Mouse (Mus musculus): Measurements from ENCODE around the gene Mthfd1l. TPM values are rescaled to one million over a fixed set of nuclear protein-coding genes. Genes with fewer than 3 reads are reported as not detected.

Mthfd1l gene
- total and polyA plus RNA-seq, 3 experiments: 84.0 to 94.8 (median 90.3) TPM

DNA sequence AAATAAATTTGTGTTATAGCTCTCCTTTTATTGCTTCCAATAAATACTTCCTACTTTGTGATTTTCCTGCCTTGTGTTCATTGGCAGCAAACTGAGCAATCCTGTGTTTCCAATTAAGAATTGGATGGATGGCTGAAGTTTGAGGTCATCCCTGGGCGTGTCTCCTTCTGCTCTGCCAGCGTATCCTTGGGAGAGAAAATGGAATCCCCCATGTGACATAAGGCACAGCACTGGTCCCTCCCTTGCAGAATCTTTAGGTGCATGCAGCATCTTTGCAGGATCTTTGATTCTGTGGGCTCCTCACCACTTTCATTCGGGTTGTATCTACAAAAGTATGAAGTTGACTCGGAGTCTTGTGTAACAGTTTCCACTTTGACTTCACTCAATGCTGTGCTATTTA lies 53.7 kb downstream of the Mthfd1l start:
- dilution Hi-C loops (cut with MboI; ENCODE audit: extremely low pct_ligation_motif_present, extremely low pct_unique_long_range_greater_than_20kb, low sequenced_read_pairs): no loop called here
- H3K27ac ChIP-seq (ENCODE audit: insufficient read depth, low read depth): no peak overlapping the region

DNA sequence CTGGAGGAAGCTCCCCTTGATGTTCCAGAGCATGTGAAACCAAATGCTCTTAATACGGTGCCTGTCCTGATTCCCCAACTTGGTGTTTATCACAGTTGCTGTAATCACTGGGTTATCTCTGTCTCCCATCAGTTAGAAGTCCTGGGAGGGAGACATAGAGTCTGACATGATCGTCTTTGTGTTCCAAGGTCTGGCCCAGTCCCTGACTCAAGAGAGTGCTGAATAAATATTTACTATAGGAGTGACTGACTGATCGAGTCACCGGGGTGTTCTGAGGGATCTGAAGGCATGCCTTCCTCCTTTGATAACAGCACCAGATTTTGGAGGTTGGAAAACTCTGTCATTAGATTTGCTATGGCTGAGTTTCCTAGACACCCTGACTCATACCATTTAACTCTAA lies 54.5 kb downstream of the Mthfd1l start:
- Histone ChIP-seq H3K27me3 (replicated peaks) (no peaks in the 10 kb centered on the region), H3K4me3 (replicated peaks in 1 of 3; ENCODE audit: low read depth in 2 of 3, low read length in 2 of 3, poor library complexity in 1 of 3) (no peak overlapping the region), H3K79me2 (replicated peaks; ENCODE audit: control insufficient read depth, extremely low read depth, insufficient read depth, poor library complexity, severe bottlenecking) (no peaks in the 10 kb centered on the region), H3K4me2 (ENCODE audit: insufficient read depth, low read depth, poor library complexity, severe bottlenecking) (no peak overlapping the region), H3K9ac (ENCODE audit: insufficient read depth, low read depth) (no peak overlapping the region), H3K36me3 (replicated peaks in 1 of 2; ENCODE audit: control insufficient read depth in 1 of 2, insufficient read depth in 1 of 2, low read length in 1 of 2) (peaks cover 63 to 91% of the 10 kb centered on the region in 2 experiments), H3K27ac (ENCODE audit: insufficient read depth, low read depth) (no peak overlapping the region), H3K9me3 (replicated peaks; ENCODE audit: low read length) (no peaks in the 10 kb centered on the region), H3K4me1 (ENCODE audit: control insufficient read depth in 1 of 2, insufficient read depth in 2 of 2) (no peaks in the 10 kb centered on the region)
- DNase-seq (ENCODE audit: extremely low read depth): no peak
- in situ Hi-C loops (cut with MboI; ENCODE audit: low pct_ligation_motif_present, low pct_unique_long_range_greater_than_20kb, low sequenced_read_pairs) (no loop called here), dilution Hi-C loops (cut with MboI; ENCODE audit: extremely low pct_ligation_motif_present, extremely low pct_unique_long_range_greater_than_20kb, low sequenced_read_pairs) (no loop called here)
- TF ChIP-seq NRF1 (IDR thresholded peaks at IDR 0.05; ENCODE audit: low read depth, low read length) (no peak), CTCF (conservative IDR thresholded peaks at IDR 0.05 in 1 of 2, IDR thresholded peaks at IDR 0.05 in 1 of 2; ENCODE audit: low read depth in 2 of 2, low read length in 2 of 2) (no peak), BHLHE40 (IDR thresholded peaks at IDR 0.05; ENCODE audit: low read depth, low read length) (no peak), IRF4 (IDR thresholded peaks at IDR 0.05; ENCODE audit: low read depth, low read length) (no peak), MXI1 (IDR thresholded peaks at IDR 0.05; ENCODE audit: low read depth, low read length) (no peak), UBTF (IDR thresholded peaks at IDR 0.05; ENCODE audit: low read depth, low read length) (no peak), ETS1 (conservative IDR thresholded peaks at IDR 0.05; ENCODE audit: low read depth, low read length) (no peak), ZC3H11A (IDR thresholded peaks at IDR 0.05; ENCODE audit: low read depth, low read length) (no peak), EP300 (IDR thresholded peaks at IDR 0.05; ENCODE audit: low read length) (no peak), USF1 (IDR thresholded peaks at IDR 0.05; ENCODE audit: low read depth, low read length) (no peak), MYC (IDR thresholded peaks at IDR 0.05; ENCODE audit: low read depth, low read length) (no peak), HCFC1 (IDR thresholded peaks at IDR 0.05; ENCODE audit: low read depth, low read length) (no peak)

More for the DNA sequence above, 53.7 kb downstream of the Mthfd1l start:
- TF ChIP-seq USF2 (conservative IDR thresholded peaks at IDR 0.05; ENCODE audit: low read depth, low read length): no peak
- TF ChIP-seq RAD21 (IDR thresholded peaks at IDR 0.05; ENCODE audit: low read depth, low read length): no peak
- no peak for TF ChIP-seq TBP (conservative IDR thresholded peaks at IDR 0.05; ENCODE audit: low read depth, low read length)
- no peak for TF ChIP-seq SMC3 (IDR thresholded peaks at IDR 0.05; ENCODE audit: low read depth, low read length)
- no peak for TF ChIP-seq USF1 (IDR thresholded peaks at IDR 0.05; ENCODE audit: low read depth, low read length)
- Histone ChIP-seq H3K27me3 (replicated peaks) (no peaks in the 10 kb centered on the region), H3K9me3 (replicated peaks; ENCODE audit: low read length) (no peaks in the 10 kb centered on the region), H3K9ac (ENCODE audit: insufficient read depth, low read depth) (no peak overlapping the region), H3K4me1 (ENCODE audit: control insufficient read depth in 1 of 2, insufficient read depth in 2 of 2) (no peaks in the 10 kb centered on the region), H3K4me3 (replicated peaks in 1 of 3; ENCODE audit: low read depth in 2 of 3, low read length in 2 of 3, poor library complexity in 1 of 3) (no peak overlapping the region), H3K4me2 (ENCODE audit: insufficient read depth, low read depth, poor library complexity, severe bottlenecking) (no peak overlapping the region), H3K79me2 (replicated peaks; ENCODE audit: control insufficient read depth, extremely low read depth, insufficient read depth, poor library complexity, severe bottlenecking) (no peaks in the 10 kb centered on the region), H3K36me3 (replicated peaks in 1 of 2; ENCODE audit: control insufficient read depth in 1 of 2, insufficient read depth in 1 of 2, low read length in 1 of 2) (peaks cover 66 to 88% of the 10 kb centered on the region in 2 experiments)
- in situ Hi-C loops (cut with MboI; ENCODE audit: low pct_ligation_motif_present, low pct_unique_long_range_greater_than_20kb, low sequenced_read_pairs): no loop called here
- DNase-seq (ENCODE audit: extremely low read depth): no peak
